Mouse (Mus musculus) bone marrow, adult 2 months (tissue): ENCODE data around the gene Hmg20a.

ENCODE experiments used
- CTCF ChIP-seq: fragments of 200-500 bp; IDR thresholded peaks from 2 replicates; pipeline ENCODE4 v1.5.1; 2011; ENCODE audit warnings: low read length, control low read depth; ENCODE audit not compliant: control insufficient read depth, insufficient read depth
- POLR2A ChIP-seq: fragments of 200-500 bp; IDR thresholded peaks from 2 replicates; pipeline ENCODE4 v1.6.1; 2011; ENCODE audit warnings: low read depth, mild to moderate bottlenecking, control low read depth, low read length, borderline replicate concordance; ENCODE audit not compliant: control insufficient read depth

GRCm38 (mm10) chr9:56469656-56470055, 51.2 kb downstream of the Hmg20a start:
- TF ChIP-seq CTCF (no peak), POLR2A (no peak)
